Mouse (Mus musculus) midbrain, postnatal 0 days (tissue): ENCODE data around the gene Cyp2d26. TPM values are rescaled to one million over a fixed set of nuclear protein-coding genes. Genes with fewer than 3 reads are reported as not detected.

Experiments used
- ATAC-seq: fragments of 200-750 bp; cut with Nextera tagmentation; 2 replicates; pipeline ENCODE4 v1.8.0; 2017; ENCODE audit warnings: moderate number of reproducible peaks, mild to moderate bottlenecking, moderate TSS enrichment, moderate library complexity; ENCODE audit not compliant: low FRiP score
- DNase-seq: peaks from one replicate; pipeline ENCODE4 v3.0.0-alpha.2; 2015; ENCODE audit warnings: low spot score
- H3K27ac ChIP-seq: fragments of 300-500 bp; sonication (generic); 2 replicates; pipeline ENCODE4 v1.5.1; 2014; ENCODE audit warnings: low read depth, mild to moderate bottlenecking, low read length, mixed read lengths
- H3K27me3 ChIP-seq: fragments of 300-500 bp; sonication (generic); 2 replicates; pipeline ENCODE4 v1.6.1; 2014; ENCODE audit warnings: low read length, control low read depth, mixed read lengths; ENCODE audit not compliant: insufficient read depth
- H3K36me3 ChIP-seq: fragments of 300-500 bp; sonication (generic); 2 replicates; pipeline ENCODE4 v1.6.1; 2014; ENCODE audit warnings: low read length, control low read depth, mixed read lengths; ENCODE audit not compliant: insufficient read depth
- H3K4me1 ChIP-seq: fragments of 300-500 bp; sonication (generic); 2 replicates; pipeline ENCODE4 v1.6.1; 2014; ENCODE audit warnings: mild to moderate bottlenecking, control low read depth, antibody characterized with exemption, low read length, mixed read lengths; ENCODE audit not compliant: insufficient read depth
- H3K4me2 ChIP-seq: fragments of 300-500 bp; sonication (generic); 2 replicates; pipeline ENCODE4 v1.6.1; 2014; ENCODE audit warnings: low read depth, mild to moderate bottlenecking, low read length, mixed read lengths; ENCODE audit not compliant: poor library complexity, severe bottlenecking
- H3K4me3 ChIP-seq: fragments of 300-500 bp; sonication (generic); 2 replicates; pipeline ENCODE4 v1.5.1; 2014; ENCODE audit warnings: low read depth, mild to moderate bottlenecking, low read length, moderate library complexity
- H3K9ac ChIP-seq: fragments of 300-500 bp; sonication (generic); replicated peaks from 2 replicates; pipeline ENCODE4 v1.6.1; 2014; ENCODE audit warnings: mild to moderate bottlenecking, low read length, moderate library complexity, mixed read lengths; ENCODE audit not compliant: poor library complexity, severe bottlenecking
- H3K9me3 ChIP-seq: fragments of 300-500 bp; sonication (generic); 2 replicates; pipeline ENCODE4 v1.6.1; 2016; ENCODE audit warnings: low read length, control low read depth
- CTCF ChIP-seq: IDR thresholded peaks from 2 replicates; pipeline ENCODE4 v1.5.1; 2016; ENCODE audit warnings: antibody characterized with exemption, mild to moderate bottlenecking
- WGBS: fragments of 180-500 bp; shearing (Covaris S2); extraction: QIAGEN DNeasy Blood & Tissue Kit; methylation state at CpG from one replicate; pipeline ENCODE4 v1.1.7; 2014; 5-methylcytosine and 5-hydroxymethylcytosine counted together
- polyA plus RNA-seq: library from polyadenylated mRNA; unstranded; fragments of >200 nt; fragmentation: Nextera tagmentation; extraction: Ambion mirVana; gene quantifications from 2 replicates; pipeline ENCODE4 v1.2.1, GENCODE M21; 2015
- total RNA-seq: library from RNA; depleted of rRNA; stranded (reverse); fragments of >200 nt; gene quantifications from 2 replicates; pipeline ENCODE4 v1.2.3, GENCODE M21; 2014; rRNA removed

Cyp2d26 gene
- total RNA-seq = not detected in 2 replicates
- not detected in 2 replicates for polyA plus RNA-seq

DNA sequence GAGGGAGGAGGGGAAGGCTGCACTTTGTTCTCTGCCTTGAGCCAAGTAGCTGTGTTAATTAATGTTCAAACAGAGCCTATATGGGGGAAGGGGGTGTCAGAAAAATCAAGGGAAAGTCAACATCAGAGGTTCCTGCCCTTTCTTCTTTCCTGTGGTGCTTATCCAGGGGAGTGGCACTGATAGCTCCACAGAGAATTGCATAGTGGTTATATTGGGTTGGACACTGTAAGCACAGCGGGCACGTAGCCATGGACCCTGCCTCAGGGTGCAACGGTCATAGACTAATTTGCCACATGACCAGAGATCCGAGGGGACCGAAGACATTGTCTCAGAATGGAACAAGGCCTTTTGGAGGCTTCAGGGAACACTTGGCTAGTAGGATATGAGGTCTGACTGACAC, at the start of gene Cyp2d26:
TSS of gene Cyp2d26 (minus strand) at position 18 of the 400 bp plus-strand sequence.
- no peak within 1 kb of the TSS for H3K27ac ChIP-seq
- WGBS = 89% methylated on average over 5 of the region's 5 CpGs
- no peak within 1 kb of the TSS for H3K4me2 ChIP-seq
- H3K4me3 ChIP-seq = no peak within 1 kb of the TSS
- DNase-seq (no peak), ATAC-seq (no peak)
- no peak for TF ChIP-seq CTCF
- H3K9ac ChIP-seq = no peak within 1 kb of the TSS
- H3K36me3 ChIP-seq = no peaks in the 10 kb centered on the region
- H3K9me3 ChIP-seq = no peaks in the 10 kb centered on the region
- no peaks in the 10 kb centered on the region for H3K27me3 ChIP-seq
- no peaks in the 10 kb centered on the region for H3K4me1 ChIP-seq

GRCm38 (mm10) chr15:82839146-82839545, 45.1 kb upstream of the Cyp2d26 start:
- H3K4me3 ChIP-seq = no peak overlapping the region
- H3K27me3 ChIP-seq = no peaks in the 10 kb centered on the region
- 96% methylated on average over 3 of the region's 3 CpGs for WGBS
- H3K36me3 ChIP-seq = no peaks in the 10 kb centered on the region
- H3K27ac ChIP-seq = no peak overlapping the region
- no peak overlapping the region for H3K9ac ChIP-seq
- DNase-seq (no peak), ATAC-seq (no peak)
- H3K4me2 ChIP-seq = no peak overlapping the region
- no peak for TF ChIP-seq CTCF
- no peaks in the 10 kb centered on the region for H3K4me1 ChIP-seq
- no peaks in the 10 kb centered on the region for H3K9me3 ChIP-seq

GRCm38 (mm10) chr15:82829917-82830316, 35.8 kb upstream of the Cyp2d26 start:
- H3K4me1 ChIP-seq = no peaks in the 10 kb centered on the region
- H3K27me3 ChIP-seq = no peaks in the 10 kb centered on the region
- DNase-seq (no peak), ATAC-seq (no peak)
- no peak overlapping the region for H3K27ac ChIP-seq
- TF ChIP-seq CTCF = no peak
- no peak overlapping the region for H3K9ac ChIP-seq
- no peak overlapping the region for H3K4me2 ChIP-seq
- H3K9me3 ChIP-seq = no peaks in the 10 kb centered on the region
- H3K4me3 ChIP-seq = no peak overlapping the region
- 60% methylated on average over 6 of the region's 6 CpGs for WGBS
- no peaks in the 10 kb centered on the region for H3K36me3 ChIP-seq

DNA sequence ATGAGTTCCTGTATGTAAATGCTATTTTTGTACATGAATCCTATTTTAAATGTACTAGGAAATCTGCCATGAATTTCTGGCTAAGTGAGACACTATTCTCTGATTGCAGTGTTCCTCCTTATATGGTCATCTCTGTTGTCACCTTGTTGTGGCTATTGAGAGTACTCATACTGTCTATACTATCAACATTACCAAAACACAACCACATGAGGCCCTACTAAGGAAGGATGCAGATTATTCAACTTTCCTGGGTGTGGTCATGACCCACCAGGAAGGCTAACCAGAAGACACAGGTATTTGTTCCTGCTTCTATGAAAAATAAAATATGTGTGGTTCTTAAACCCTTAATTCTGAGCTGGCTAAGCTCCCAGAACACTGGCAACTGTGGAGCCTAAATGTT, 31.8 kb upstream of the Cyp2d26 start:
- no peak for TF ChIP-seq CTCF
- Histone ChIP-seq H3K9me3 (no peaks in the 10 kb centered on the region), H3K36me3 (no peaks in the 10 kb centered on the region), H3K4me3 (no peak overlapping the region), H3K4me2 (no peak overlapping the region), H3K4me1 (no peaks in the 10 kb centered on the region), H3K27ac (no peak overlapping the region), H3K9ac (no peak overlapping the region), H3K27me3 (no peaks in the 10 kb centered on the region)
- ATAC-seq (no peak), DNase-seq (no peak)

- H3K27ac ChIP-seq = no peak overlapping the region
- TF ChIP-seq CTCF = no peak
- ATAC-seq (no peak), DNase-seq (no peak)
- no peaks in the 10 kb centered on the region for H3K27me3 ChIP-seq
- no peak overlapping the region for H3K4me2 ChIP-seq
- no peaks in the 10 kb centered on the region for H3K4me1 ChIP-seq
- H3K36me3 ChIP-seq = no peaks in the 10 kb centered on the region
- H3K9me3 ChIP-seq = no peaks in the 10 kb centered on the region
- H3K9ac ChIP-seq = no peak overlapping the region
- 88% methylated on average over 3 of the region's 4 CpGs for WGBS
- no peak overlapping the region for H3K4me3 ChIP-seq
Measured at GRCm38 (mm10) chr15:82822347-82822746, 28.3 kb upstream of the Cyp2d26 start.

GRCm38 (mm10) chr15:82821657-82822056, 27.6 kb upstream of the Cyp2d26 start:
- H3K4me1 ChIP-seq = no peaks in the 10 kb centered on the region
- H3K27me3 ChIP-seq = no peaks in the 10 kb centered on the region
- no peak overlapping the region for H3K4me2 ChIP-seq
- no peak for DNase-seq
- TF ChIP-seq CTCF = no peak
- no peak overlapping the region for H3K9ac ChIP-seq
- 94% methylated on average over 1 of the region's 1 CpGs for WGBS
- no peak for ATAC-seq
- H3K9me3 ChIP-seq = no peaks in the 10 kb centered on the region
- no peak overlapping the region for H3K4me3 ChIP-seq
- no peak overlapping the region for H3K27ac ChIP-seq
- H3K36me3 ChIP-seq = no peaks in the 10 kb centered on the region
